Comparison of ENCODE assay signal across 15 mouse cellular contexts in the genomic region with DNA sequence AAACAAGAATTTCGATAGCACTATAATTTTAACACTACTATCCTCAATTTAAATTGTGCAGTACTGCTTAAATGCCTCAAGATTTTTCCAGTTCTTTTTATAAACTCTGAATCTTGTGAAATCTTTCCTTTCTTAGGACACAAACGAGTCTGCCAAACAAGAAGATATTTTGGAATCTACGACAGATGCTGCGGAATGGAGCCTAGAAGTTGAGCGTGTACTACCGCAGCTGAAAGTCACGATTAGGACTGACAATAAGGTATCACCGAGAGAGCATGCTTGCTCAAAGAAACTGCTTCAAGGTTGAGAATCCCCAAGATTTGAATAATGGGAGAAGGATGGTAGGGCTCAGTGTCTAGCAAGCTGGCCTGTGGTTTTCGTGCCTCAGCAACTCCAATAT. TPM values are rescaled to one million over a fixed set of nuclear protein-coding genes. Genes with fewer than 3 reads are reported as not detected.
A peak's percentile ranks its signal among the peaks of the same experiment; 100 is the strongest.
DNase-seq lines count a peak whose midpoint lies in the region; ATAC-seq lines count a peak whose summit lies in the region.
"Had no signal": no experiment of that assay in that cellular context is flagged by ENCODE, and none has a peak within 500 bp of the region (broad histone marks: within the 10 kb centered on the region; RNA-seq: fewer than 3 reads in every experiment).

No protein-coding gene starts in this region.

- intact Hi-C loops in left cerebral cortex, postnatal 4 days (cut with DNase I): no loop called here
- intact Hi-C loops in left cerebral cortex, postnatal 25 days (cut with DNase I): no loop called here

- ATAC-seq in activated CD4-positive, CD25-positive, alpha-beta regulatory T cell, adult 4 months: no peak
- ATAC-seq: forebrain, embryonic 16.5 days had no signal

- peak; percentile 59 for DNase-seq in left cerebral cortex, adult 11 months (ENCODE audit: low spot score)
- no peak for DNase-seq in left cerebral cortex, postnatal 4 days
- DNase-seq in frontal cortex, adult 2 months (ENCODE audit: extremely low spot score in 1 of 2, low spot score in 1 of 2): peak; percentile 75 to 83
- peak; percentile 66 to 96 for DNase-seq in left cerebral cortex, postnatal 25 days (ENCODE audit: low spot score in 2 of 2)
- no peak for DNase-seq in ovary, postnatal 14 days (ENCODE audit: low spot score)
- DNase-seq in cerebellum, adult 9-10 months: no peak
- DNase-seq: adrenal gland, adult 8-10 months; cerebellum, adult 9-11 months; heart, postnatal 4 days; kidney, adult 2 months; liver, embryonic 13.5 days; lung, adult 2 months; lung, postnatal 14 days had no signal

RNA-seq across cellular contexts. Expression of a gene that starts 37.5 kb away (rescaled TPM):
- 10 to 100 TPM; 44.2 to 50.7 TPM for total RNA-seq in left cerebral cortex, postnatal 4 days (2021)
- polyA plus RNA-seq in frontal cortex, adult 2 months (2012; rRNA removed): 68.1 and 74.1 TPM in 2 replicates
- total RNA-seq in left cerebral cortex, postnatal 25 days (2021): 10 to 100 TPM; 55.2 to 57.3 TPM
- 1 to 10 TPM; 4.8 TPM for polyA plus RNA-seq in activated CD4-positive, CD25-positive, alpha-beta regulatory T cell, adult 4 months (2017; shearing (Covaris generic))

Comparison
In these comparisons a context has a peak if more than half of its experiments do, and no peak if none do; other contexts are left out.
1. DNase-seq: peak in left cerebral cortex, adult 11 months (single experiment), frontal cortex, adult 2 months (2 of 2) and left cerebral cortex, postnatal 25 days (2 of 2); none in left cerebral cortex, postnatal 4 days (single experiment), ovary, postnatal 14 days (single experiment) and cerebellum, adult 9-10 months (single experiment).